Mouse (Mus musculus) testis, adult 2 months (tissue): ENCODE measurements around the gene Tbx19. TPM values are rescaled to one million over a fixed set of nuclear protein-coding genes. Genes with fewer than 3 reads are reported as not detected.

Experiments used
- H3K27ac ChIP-seq: fragments of 200-500 bp; 2 replicates; pipeline ENCODE4 v1.5.1; 2012; ENCODE audit warnings: low read depth, low read length; ENCODE audit not compliant: control insufficient read depth, insufficient read depth
- H3K27me3 ChIP-seq: fragments of 200-500 bp; 2 replicates; pipeline ENCODE4 v1.6.1; 2012; ENCODE audit warnings: mild to moderate bottlenecking, low read length, moderate library complexity; ENCODE audit not compliant: control insufficient read depth, insufficient read depth
- H3K36me3 ChIP-seq: fragments of 200-500 bp; 2 replicates; pipeline ENCODE4 v1.6.1; 2012; ENCODE audit warnings: mild to moderate bottlenecking, low read length; ENCODE audit not compliant: control insufficient read depth, insufficient read depth
- H3K4me1 ChIP-seq: fragments of 200-500 bp; 2 replicates; pipeline ENCODE4 v1.6.1; 2012; ENCODE audit warnings: low read length; ENCODE audit not compliant: control insufficient read depth, insufficient read depth
- H3K4me3 ChIP-seq: fragments of 200-500 bp; 2 replicates; pipeline ENCODE4 v1.5.1; 2012; ENCODE audit warnings: low read depth, mild to moderate bottlenecking, low read length, moderate library complexity, mixed read lengths; ENCODE audit not compliant: control insufficient read depth
- CTCF ChIP-seq: fragments of 200-500 bp; IDR thresholded peaks from 2 replicates; pipeline ENCODE4 v1.5.1; 2012; ENCODE audit warnings: low read depth, mild to moderate bottlenecking, inconsistent platforms, low read length, moderate library complexity; ENCODE audit not compliant: control insufficient read depth, insufficient read depth, insufficient replicate concordance
- POLR2A ChIP-seq: fragments of 200-500 bp; IDR thresholded peaks from 2 replicates; pipeline ENCODE4 v1.6.1; 2012; ENCODE audit warnings: low read depth, mild to moderate bottlenecking, inconsistent platforms, low read length, moderate library complexity; ENCODE audit not compliant: control insufficient read depth
- polyA plus RNA-seq: library from polyadenylated mRNA; depleted of rRNA; stranded (reverse); fragments of >200 nt; gene quantifications from 2 replicates; pipeline ENCODE4 v1.2.3, GENCODE M21; 2012

The Tbx19 gene
- polyA plus RNA-seq, 1 experiment: 21.1 TPM

- H3K4me3 ChIP-seq: no peak overlapping the region
- H3K27ac ChIP-seq: no peak overlapping the region
- TF ChIP-seq POLR2A (no peak), CTCF (no peak)
- no peaks in the 10 kb centered on the region for H3K36me3 ChIP-seq
- H3K4me1 ChIP-seq: peaks cover under 1% of the 10 kb centered on the region; the same call in 1 of the 2 replicates
- no peaks in the 10 kb centered on the region; the same call in 1 of the 2 replicates for H3K27me3 ChIP-seq
Observed at GRCm38 (mm10) chr1:165114460-165115175, 46.0 kb downstream of the Tbx19 start.

DNA sequence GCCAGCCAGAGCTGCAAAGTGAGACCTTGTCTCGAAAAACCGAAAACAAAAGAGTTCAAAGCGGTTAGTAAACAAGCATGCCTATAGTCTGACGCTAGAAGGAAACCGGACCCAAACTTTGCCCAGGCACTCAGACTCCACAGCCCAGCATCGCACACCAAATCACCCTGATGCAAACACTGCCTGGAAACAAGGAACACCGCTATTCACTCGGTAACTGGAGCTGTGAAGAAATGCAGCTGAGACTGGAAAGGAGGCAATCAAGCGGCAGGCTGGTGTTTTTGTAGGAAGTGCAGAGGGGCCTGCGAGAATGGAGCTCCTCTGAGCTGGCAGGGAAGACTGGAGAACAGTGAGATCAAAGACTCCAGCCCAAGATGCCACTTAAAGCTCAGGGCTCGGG, 46.9 kb downstream of the Tbx19 start:
- TF ChIP-seq POLR2A (no peak), CTCF (no peak)
- no peaks in the 10 kb centered on the region for H3K4me1 ChIP-seq
- H3K27me3 ChIP-seq: no peaks in the 10 kb centered on the region
- no peak overlapping the region for H3K4me3 ChIP-seq
- H3K27ac ChIP-seq: no peak overlapping the region
- no peaks in the 10 kb centered on the region for H3K36me3 ChIP-seq

DNA sequence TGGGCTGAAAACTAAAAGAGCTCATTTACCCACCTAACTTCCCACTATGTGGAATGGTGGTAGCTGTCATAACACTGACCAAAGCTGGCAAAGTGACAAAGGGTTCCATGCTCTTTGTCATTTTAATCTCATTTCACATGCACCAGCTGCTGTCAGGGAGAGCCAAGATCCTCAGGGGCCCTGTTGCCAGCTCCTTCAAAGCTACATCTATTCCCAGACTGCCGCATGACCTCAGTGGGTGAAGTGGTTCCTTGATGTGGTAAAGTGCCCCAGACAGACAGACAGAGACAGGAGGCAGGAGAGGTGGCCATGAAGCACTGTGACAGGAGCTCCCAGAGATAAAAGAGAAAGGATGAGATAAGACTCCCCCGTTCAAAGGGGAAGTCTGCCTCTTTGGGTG, 49.9 kb downstream of the Tbx19 start:
- Histone ChIP-seq H3K36me3 (no peaks in the 10 kb centered on the region), H3K27me3 (no peaks in the 10 kb centered on the region), H3K4me1 (0 out of 2 replicates have a peak, but pooled peaks cover 2% of the 10 kb centered on the region), H3K4me3 (no peak overlapping the region), H3K27ac (no peak overlapping the region)
- TF ChIP-seq POLR2A (no peak), CTCF (no peak)

DNA sequence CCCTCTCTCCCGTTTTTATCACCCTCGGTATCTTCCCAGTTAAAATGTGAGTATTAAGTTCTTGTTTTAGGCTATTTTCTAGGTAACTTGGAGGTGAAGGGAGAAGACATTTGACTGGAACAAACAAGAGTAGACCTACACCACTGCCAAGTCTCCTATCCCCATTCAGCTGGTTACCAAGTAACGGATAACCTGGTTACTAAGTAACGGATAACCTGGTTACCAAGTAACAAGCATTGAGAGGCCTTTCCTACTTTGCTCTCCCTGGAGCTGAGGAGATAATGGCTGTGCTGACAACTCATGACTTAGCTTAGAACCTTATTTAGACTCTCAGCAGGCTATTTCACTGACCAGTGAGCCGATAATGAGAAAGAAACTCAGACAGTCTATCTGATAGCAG, 51.4 kb downstream of the Tbx19 start:
- Histone ChIP-seq H3K27ac (no peak overlapping the region), H3K36me3 (no peaks in the 10 kb centered on the region), H3K4me1 (peaks cover 6% of the 10 kb centered on the region), H3K4me3 (peak overlapping the region; percentile 86), H3K27me3 (no peaks in the 10 kb centered on the region)
- no peak for TF ChIP-seq CTCF
- no peak for TF ChIP-seq POLR2A

GRCm38 (mm10) chr1:165108477-165108876, 52.1 kb downstream of the Tbx19 start:
- no peaks in the 10 kb centered on the region for H3K36me3 ChIP-seq
- H3K4me1 ChIP-seq: peaks cover 6% of the 10 kb centered on the region
- no peak overlapping the region for H3K27ac ChIP-seq
- TF ChIP-seq POLR2A (no peak), CTCF (no peak)
- H3K4me3 ChIP-seq: peak overlapping the region; percentile 73
- no peaks in the 10 kb centered on the region for H3K27me3 ChIP-seq

DNA sequence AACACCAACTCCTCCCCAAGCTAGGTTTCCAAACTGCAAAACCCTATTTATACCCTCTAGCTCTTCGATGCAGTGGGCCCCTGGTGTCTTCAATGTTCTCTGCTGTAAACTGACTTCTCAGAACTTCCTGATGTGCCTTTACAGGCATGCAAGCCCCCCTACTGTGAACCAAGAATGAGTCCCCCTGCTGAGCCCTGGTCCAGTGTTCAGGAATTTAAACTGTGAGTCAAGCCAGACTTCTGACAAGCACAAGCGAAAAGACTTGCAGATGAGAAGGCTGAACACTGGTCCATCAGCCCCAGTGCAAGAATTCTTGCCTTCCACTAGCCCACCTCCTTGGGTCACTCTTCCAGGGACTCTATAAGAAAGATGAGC, 54.6 kb downstream of the Tbx19 start:
- H3K4me1 ChIP-seq: peaks cover 6% of the 10 kb centered on the region
- no peak overlapping the region for H3K27ac ChIP-seq
- no peaks in the 10 kb centered on the region for H3K27me3 ChIP-seq
- TF ChIP-seq POLR2A (no peak), CTCF (no peak)
- no peaks in the 10 kb centered on the region for H3K36me3 ChIP-seq
- H3K4me3 ChIP-seq: no peak overlapping the region

- Histone ChIP-seq H3K4me1 (peaks cover 6% of the 10 kb centered on the region), H3K27me3 (no peaks in the 10 kb centered on the region), H3K4me3 (no peak overlapping the region), H3K27ac (no peak overlapping the region), H3K36me3 (no peaks in the 10 kb centered on the region)
- no peak for TF ChIP-seq POLR2A
- TF ChIP-seq CTCF: no peak
Observed at GRCm38 (mm10) chr1:165105270-165106010, 55.1 kb downstream of the Tbx19 start.
